Mouse (Mus musculus): ENCODE measurements at regions not wholly inside any gene's neighbourhood (a gene's known extent, or its start where the extent isn't known, plus 50 kb on each side); places are given as distances from the start of the nearest gene placed in this dataset.

- Histone ChIP-seq H3K36me3 (ENCODE audit: control insufficient read depth in 1 of 2, insufficient read depth in 2 of 2, low read length in 2 of 2) (no peaks in the 10 kb centered on the region), H3K9me3 (replicated peaks; ENCODE audit: insufficient read depth, low read length) (no peaks in the 10 kb centered on the region), H3K27ac (ENCODE audit: control insufficient read depth, low read depth, low read length) (no peak overlapping the region), H3K79me2 (ENCODE audit: control insufficient read depth, insufficient read depth, low read length, poor library complexity) (no peaks in the 10 kb centered on the region), H3K27me3 (ENCODE audit: control insufficient read depth in 1 of 2, insufficient read depth in 2 of 2, low read length in 2 of 2) (no peaks in the 10 kb centered on the region), H3K9ac (ENCODE audit: control insufficient read depth, low read depth, low read length, poor library complexity, severe bottlenecking) (no peak overlapping the region), H3K4me1 (ENCODE audit: control insufficient read depth in 1 of 2, insufficient read depth in 2 of 2, low read length in 2 of 2) (no peaks in the 10 kb centered on the region), H3K4me3 (ENCODE audit: control insufficient read depth in 1 of 2, insufficient read depth in 1 of 2, low read depth in 2 of 2, low read length in 2 of 2) (no peak overlapping the region)
- TF ChIP-seq POLR2A (IDR thresholded peaks at IDR 0.05; ENCODE audit: control insufficient read depth in 1 of 2, insufficient read depth in 1 of 2, low read depth in 1 of 2, low read length in 2 of 2, poor library complexity in 1 of 2) (no peak), MYB (IDR thresholded peaks at IDR 0.05; ENCODE audit: low read depth, low read length) (no peak), ZKSCAN1 (IDR thresholded peaks at IDR 0.05; ENCODE audit: low read depth, low read length) (no peak), RAD21 (IDR thresholded peaks at IDR 0.05; ENCODE audit: low read depth, low read length) (no peak), GABPA (IDR thresholded peaks at IDR 0.05; ENCODE audit: low read depth, low read length) (no peak), SMC3 (IDR thresholded peaks at IDR 0.05; ENCODE audit: low read depth, low read length) (no peak), BHLHE40 (IDR thresholded peaks at IDR 0.05; ENCODE audit: borderline replicate concordance, low read depth, low read length) (no peak)
- DNase-seq (ENCODE audit: low read depth, low spot score): no peak
Observed at GRCm38 (mm10) chr15:68755255-68755654, 2254.5 kb upstream of the Lrrc6 start.

- Histone ChIP-seq H3K9me3 (replicated peaks; ENCODE audit: insufficient read depth, low read length) (no peaks in the 10 kb centered on the region), H3K27me3 (ENCODE audit: control insufficient read depth in 1 of 2, insufficient read depth in 2 of 2, low read length in 2 of 2) (no peaks in the 10 kb centered on the region), H3K4me1 (ENCODE audit: control insufficient read depth in 1 of 2, insufficient read depth in 2 of 2, low read length in 2 of 2) (no peaks in the 10 kb centered on the region), H3K36me3 (ENCODE audit: control insufficient read depth in 1 of 2, insufficient read depth in 2 of 2, low read length in 2 of 2) (no peaks in the 10 kb centered on the region), H3K27ac (ENCODE audit: control insufficient read depth, low read depth, low read length) (no peak overlapping the region), H3K4me3 (ENCODE audit: control insufficient read depth in 1 of 2, insufficient read depth in 1 of 2, low read depth in 2 of 2, low read length in 2 of 2) (no peak overlapping the region), H3K79me2 (ENCODE audit: control insufficient read depth, insufficient read depth, low read length, poor library complexity) (no peaks in the 10 kb centered on the region), H3K9ac (ENCODE audit: control insufficient read depth, low read depth, low read length, poor library complexity, severe bottlenecking) (no peak overlapping the region)
- no peak for DNase-seq (ENCODE audit: low read depth, low spot score)
- TF ChIP-seq MYC (IDR thresholded peaks at IDR 0.05; ENCODE audit: low read depth, low read length): no peak
- no peak for TF ChIP-seq TBP (IDR thresholded peaks at IDR 0.05; ENCODE audit: low read depth, low read length)
- no peak for TF ChIP-seq E2F4 (IDR thresholded peaks at IDR 0.05; ENCODE audit: borderline replicate concordance, low read depth, low read length)
- TF ChIP-seq ZNF384 (IDR thresholded peaks at IDR 0.05; ENCODE audit: low read depth, low read length): no peak
- TF ChIP-seq CHD2 (IDR thresholded peaks at IDR 0.05; ENCODE audit: low read length): no peak
- TF ChIP-seq JUND (IDR thresholded peaks at IDR 0.05; ENCODE audit: low read depth, low read length): no peak
- TF ChIP-seq EP300 (IDR thresholded peaks at IDR 0.05; ENCODE audit: low read depth in 1 of 2, low read length in 2 of 2): no peak
- TF ChIP-seq POLR2AphosphoS2 (IDR thresholded peaks at IDR 0.05; ENCODE audit: low read length): no peak
- no peak for TF ChIP-seq MAZ (IDR thresholded peaks at IDR 0.05; ENCODE audit: low read depth, low read length)
- TF ChIP-seq POLR2AphosphoS5 (IDR thresholded peaks at IDR 0.05; ENCODE audit: borderline replicate concordance, low read depth, low read length): no peak
- no peak for TF ChIP-seq RAD21 (IDR thresholded peaks at IDR 0.05; ENCODE audit: low read depth, low read length)
Observed at GRCm38 (mm10) chr15:68754834-68755233, 2254.1 kb upstream of the Lrrc6 start.

GRCm38 (mm10) chr15:68739344-68739743 lies 2238.6 kb upstream of the Lrrc6 start:
- no peaks in the 10 kb centered on the region for H3K79me2 ChIP-seq (ENCODE audit: control insufficient read depth, insufficient read depth, low read length, poor library complexity)
- DNase-seq (ENCODE audit: low read depth, low spot score): no peak
- no peak overlapping the region for H3K4me3 ChIP-seq (ENCODE audit: control insufficient read depth in 1 of 2, insufficient read depth in 1 of 2, low read depth in 2 of 2, low read length in 2 of 2)
- H3K27ac ChIP-seq (ENCODE audit: control insufficient read depth, low read depth, low read length): no peak overlapping the region
- H3K36me3 ChIP-seq (ENCODE audit: control insufficient read depth in 1 of 2, insufficient read depth in 2 of 2, low read length in 2 of 2): no peaks in the 10 kb centered on the region
- TF ChIP-seq MXI1 (IDR thresholded peaks at IDR 0.05; ENCODE audit: low read depth, low read length) (no peak), ZNF384 (IDR thresholded peaks at IDR 0.05; ENCODE audit: low read depth, low read length) (no peak)
- H3K9me3 ChIP-seq (replicated peaks; ENCODE audit: insufficient read depth, low read length): 0 out of 2 replicates have a peak, but pooled peaks cover 1% of the 10 kb centered on the region
- no peaks in the 10 kb centered on the region for H3K4me1 ChIP-seq (ENCODE audit: control insufficient read depth in 1 of 2, insufficient read depth in 2 of 2, low read length in 2 of 2)
- H3K27me3 ChIP-seq (ENCODE audit: control insufficient read depth in 1 of 2, insufficient read depth in 2 of 2, low read length in 2 of 2): no peaks in the 10 kb centered on the region
- H3K9ac ChIP-seq (ENCODE audit: control insufficient read depth, low read depth, low read length, poor library complexity, severe bottlenecking): no peak overlapping the region

Data from MEL (cell line).